Mouse (Mus musculus) CH12.LX (cell line): ENCODE results near the gene Cpsf6. TPM values are rescaled to one million over a fixed set of nuclear protein-coding genes. Genes with fewer than 3 reads are reported as not detected.
A peak's percentile ranks its signal among the peaks of the same experiment; 100 is the strongest.

Experiments
- DNase-seq: peaks from one replicate; pipeline ENCODE4 v3.0.0-alpha.2; 2013; ENCODE audit errors: extremely low read depth
- H3K27ac ChIP-seq: 2 replicates; pipeline ENCODE4 v1.5.1; 2012; ENCODE audit warnings: low read depth, mild to moderate bottlenecking, control low read depth, moderate library complexity; ENCODE audit not compliant: insufficient read depth
- H3K27me3 ChIP-seq: replicated peaks from 2 replicates; pipeline ENCODE3; 2012; ENCODE audit warnings: inconsistent platforms
- H3K36me3 ChIP-seq, 2 experiments: replicated peaks in 1 of 2; 2 replicates each; pipeline versions ENCODE3 to v1.6.1; 2012; ENCODE audit warnings: inconsistent platforms in 1 of 2, low read length in 1 of 2, mild to moderate bottlenecking in 1 of 2, mixed read lengths in 1 of 2, moderate library complexity in 1 of 2; ENCODE audit not compliant: control insufficient read depth in 1 of 2, insufficient read depth in 1 of 2
- H3K4me1 ChIP-seq, 2 experiments: 2 replicates each; pipeline ENCODE4 v1.6.1; 2012; ENCODE audit warnings: inconsistent platforms in 1 of 2, moderate library complexity in 1 of 2; ENCODE audit not compliant: insufficient read depth in 2 of 2, control insufficient read depth in 1 of 2
- H3K4me2 ChIP-seq: 2 replicates; pipeline ENCODE4 v1.6.1; 2012; ENCODE audit warnings: low read depth, mild to moderate bottlenecking, control low read depth; ENCODE audit not compliant: poor library complexity, insufficient read depth, severe bottlenecking
- H3K4me3 ChIP-seq, 3 experiments: fragments of 150-350 bp in 1 of 3; sonication (generic) in 1 of 3; replicated peaks in 1 of 3; 2 replicates each; pipeline versions ENCODE3 to v1.5.1; 2011 to 2012; ENCODE audit warnings: low read depth in 2 of 3, low read length in 2 of 3, mild to moderate bottlenecking in 2 of 3, moderate library complexity in 2 of 3, control low read depth in 1 of 3, improper control_type of control experiment in 1 of 3, inconsistent platforms in 1 of 3, mixed read lengths in 1 of 3; ENCODE audit not compliant: poor library complexity in 1 of 3
- H3K79me2 ChIP-seq: replicated peaks from 2 replicates; pipeline ENCODE4 v1.6.1; 2012; ENCODE audit warnings: mild to moderate bottlenecking, moderate library complexity; ENCODE audit not compliant: control insufficient read depth, poor library complexity, insufficient read depth, severe bottlenecking; ENCODE audit errors: extremely low read depth
- H3K9ac ChIP-seq: 2 replicates; pipeline ENCODE4 v1.6.1; 2012; ENCODE audit warnings: low read depth, mild to moderate bottlenecking, control low read depth, moderate library complexity; ENCODE audit not compliant: insufficient read depth
- H3K9me3 ChIP-seq: replicated peaks from 2 replicates; pipeline ENCODE3; 2012; ENCODE audit warnings: low read length, inconsistent platforms, mixed read lengths
- BHLHE40 ChIP-seq: IDR thresholded peaks from 2 replicates; pipeline ENCODE4 v1.6.1; 2011; ENCODE audit warnings: mild to moderate bottlenecking, low read depth, low read length, improper control_type of control experiment
- ELF1 ChIP-seq: IDR thresholded peaks from 2 replicates; pipeline ENCODE4 v1.6.1; 2014; ENCODE audit warnings: low read depth, mild to moderate bottlenecking, inconsistent platforms, low read length, improper control_type of control experiment
- EP300 ChIP-seq: IDR thresholded peaks from 2 replicates; pipeline ENCODE4 v1.6.1; 2011; ENCODE audit warnings: low read length, improper control_type of control experiment
- ETS1 ChIP-seq: conservative IDR thresholded peaks from 2 replicates; pipeline ENCODE4 v1.6.1; 2012; ENCODE audit warnings: low read depth, mild to moderate bottlenecking, inconsistent platforms, low read length, improper control_type of control experiment, moderate library complexity
- HCFC1 ChIP-seq: IDR thresholded peaks from 2 replicates; pipeline ENCODE4 v1.6.1; 2012; ENCODE audit warnings: low read depth, mild to moderate bottlenecking, inconsistent platforms, low read length, improper control_type of control experiment
- IRF4 ChIP-seq: IDR thresholded peaks from 2 replicates; pipeline ENCODE4 v1.6.1; 2014; ENCODE audit warnings: low read depth, mild to moderate bottlenecking, inconsistent platforms, low read length, improper control_type of control experiment
- JUN ChIP-seq: IDR thresholded peaks from 2 replicates; pipeline ENCODE4 v1.6.1; 2011; ENCODE audit warnings: low read depth, mild to moderate bottlenecking, low read length, improper control_type of control experiment, moderate library complexity; ENCODE audit not compliant: insufficient read depth
- JUND ChIP-seq: conservative IDR thresholded peaks from 2 replicates; pipeline ENCODE4 v1.6.1; 2011; ENCODE audit warnings: low read depth, low read length, improper control_type of control experiment
- MAX ChIP-seq: IDR thresholded peaks from 2 replicates; pipeline ENCODE4 v1.6.1; 2011; ENCODE audit warnings: low read length, improper control_type of control experiment
- MXI1 ChIP-seq: IDR thresholded peaks from 2 replicates; pipeline ENCODE4 v1.6.1; 2011; ENCODE audit warnings: mild to moderate bottlenecking, low read depth, low read length, improper control_type of control experiment
- NELFE ChIP-seq: IDR thresholded peaks from 2 replicates; pipeline ENCODE4 v1.6.1; 2011; ENCODE audit warnings: low read depth, low read length, improper control_type of control experiment
- NRF1 ChIP-seq: IDR thresholded peaks from 2 replicates; pipeline ENCODE4 v1.6.1; 2014; ENCODE audit warnings: low read depth, mild to moderate bottlenecking, inconsistent platforms, low read length, improper control_type of control experiment, moderate library complexity
- POLR2AphosphoS2 ChIP-seq: IDR thresholded peaks from 2 replicates; pipeline ENCODE4 v1.6.1; 2011; ENCODE audit warnings: low read depth, low read length, improper control_type of control experiment
- RAD21 ChIP-seq: IDR thresholded peaks from 2 replicates; pipeline ENCODE4 v1.6.1; 2011; ENCODE audit warnings: low read depth, mild to moderate bottlenecking, low read length, improper control_type of control experiment, moderate library complexity
- RCOR1 ChIP-seq: conservative IDR thresholded peaks from 2 replicates; pipeline ENCODE4 v1.6.1; 2012; ENCODE audit warnings: low read depth, mild to moderate bottlenecking, inconsistent platforms, low read length, improper control_type of control experiment
- TBP ChIP-seq: conservative IDR thresholded peaks from 2 replicates; pipeline ENCODE4 v1.6.1; 2011; ENCODE audit warnings: low read depth, low read length, improper control_type of control experiment
- TCF12 ChIP-seq: IDR thresholded peaks from 2 replicates; pipeline ENCODE4 v1.6.1; 2014; ENCODE audit warnings: low read depth, mild to moderate bottlenecking, inconsistent platforms, low read length, improper control_type of control experiment
- USF1 ChIP-seq: IDR thresholded peaks from 2 replicates; pipeline ENCODE4 v1.6.1; 2014; ENCODE audit warnings: low read depth, mild to moderate bottlenecking, inconsistent platforms, low read length, improper control_type of control experiment
- ZKSCAN1 ChIP-seq: IDR thresholded peaks from 2 replicates; pipeline ENCODE4 v1.6.1; 2012; ENCODE audit warnings: low read depth, inconsistent platforms, low read length, improper control_type of control experiment, borderline replicate concordance
- dilution Hi-C: fragments of 300-500 bp; cut with MboI; formaldehyde crosslinking; loops from 2 replicates; pipeline ENCODE4 v1.14.3; 2020; ENCODE audit warnings: low sequenced_read_pairs; ENCODE audit not compliant: extremely low pct_unique_long_range_greater_than_20kb, extremely low pct_ligation_motif_present
- in situ Hi-C: fragments of 300-500 bp; cut with MboI; formaldehyde crosslinking; loops from 3 replicates; pipeline ENCODE4 v1.14.3; 2019; ENCODE audit warnings: low sequenced_read_pairs, low pct_ligation_motif_present, low pct_unique_long_range_greater_than_20kb, mixed read lengths
- polyA plus RNA-seq: library from polyadenylated mRNA; unstranded; fragments of >175 nt; gene quantifications from 2 replicates; pipeline ENCODE4 v1.2.1, GENCODE M21; 2012; ENCODE audit warnings: low read depth; ENCODE audit not compliant: insufficient read length
- total RNA-seq, 2 experiments: library from RNA; depleted of rRNA; stranded (reverse); fragments of 300-350 nt in 1 of 2; fragments of >200 nt in 1 of 2; gene quantifications; 2 replicates each; pipeline ENCODE4 v1.2.3; 2012 to 2014

Cpsf6 gene
- total and polyA plus RNA-seq, 3 experiments = 87.6 to 114 (median 99.5) TPM

DNA sequence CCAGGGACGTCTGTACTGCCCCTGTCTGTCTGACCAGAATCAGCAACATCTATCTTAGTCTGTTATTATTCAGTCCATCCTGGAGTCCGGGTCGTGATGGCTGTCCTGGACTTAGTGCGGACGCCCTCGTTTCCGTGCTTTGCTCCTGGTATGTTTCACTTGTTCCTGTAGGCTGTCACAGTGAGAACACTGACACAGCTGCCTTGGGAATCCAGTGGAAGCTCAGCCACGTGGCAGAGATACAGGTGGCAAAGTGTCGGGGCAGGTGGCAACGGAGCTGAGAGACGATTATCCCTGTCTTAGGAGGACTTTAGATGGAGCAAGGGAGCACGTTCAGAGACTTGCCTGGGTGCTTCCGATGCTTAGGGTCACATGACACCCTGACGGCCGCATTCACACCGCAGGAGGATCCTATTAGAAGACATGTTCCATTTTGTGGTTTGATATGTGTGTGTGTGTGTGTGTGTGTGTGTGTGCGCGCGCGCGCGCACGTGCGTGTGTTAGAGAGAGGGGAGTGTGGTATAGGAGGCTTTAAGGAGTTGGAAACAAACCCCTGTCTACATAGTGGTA lies 38.9 kb upstream of the Cpsf6 start:
- 0 out of 2 replicates have a peak, but pooled peaks have one; percentile 33 for TF ChIP-seq NRF1
- no peak for TF ChIP-seq ZKSCAN1
- no peak for TF ChIP-seq RAD21
- TF ChIP-seq BHLHE40 = peak; percentile 66
- peak; percentile 28; the same call in 1 of the 2 replicates for TF ChIP-seq USF1
- H3K9ac ChIP-seq = no peak overlapping the region
- no peaks in the 10 kb centered on the region for H3K27me3 ChIP-seq
- H3K9me3 ChIP-seq = no peaks in the 10 kb centered on the region
- H3K4me1 ChIP-seq = peaks cover 6 to 8% of the 10 kb centered on the region in 2 experiments
- H3K36me3 ChIP-seq = no peaks in the 10 kb centered on the region
- DNase-seq = no peak
- peak overlapping the region in 1 of 3 experiments; percentile 11 for H3K4me3 ChIP-seq
- H3K79me2 ChIP-seq = no peaks in the 10 kb centered on the region
- in situ Hi-C loops = no loop called here
- peak overlapping the region; percentile 76; the same call in 1 of the 2 replicates for H3K4me2 ChIP-seq
- H3K27ac ChIP-seq = no peak overlapping the region
- dilution Hi-C loops = no loop called here

DNA sequence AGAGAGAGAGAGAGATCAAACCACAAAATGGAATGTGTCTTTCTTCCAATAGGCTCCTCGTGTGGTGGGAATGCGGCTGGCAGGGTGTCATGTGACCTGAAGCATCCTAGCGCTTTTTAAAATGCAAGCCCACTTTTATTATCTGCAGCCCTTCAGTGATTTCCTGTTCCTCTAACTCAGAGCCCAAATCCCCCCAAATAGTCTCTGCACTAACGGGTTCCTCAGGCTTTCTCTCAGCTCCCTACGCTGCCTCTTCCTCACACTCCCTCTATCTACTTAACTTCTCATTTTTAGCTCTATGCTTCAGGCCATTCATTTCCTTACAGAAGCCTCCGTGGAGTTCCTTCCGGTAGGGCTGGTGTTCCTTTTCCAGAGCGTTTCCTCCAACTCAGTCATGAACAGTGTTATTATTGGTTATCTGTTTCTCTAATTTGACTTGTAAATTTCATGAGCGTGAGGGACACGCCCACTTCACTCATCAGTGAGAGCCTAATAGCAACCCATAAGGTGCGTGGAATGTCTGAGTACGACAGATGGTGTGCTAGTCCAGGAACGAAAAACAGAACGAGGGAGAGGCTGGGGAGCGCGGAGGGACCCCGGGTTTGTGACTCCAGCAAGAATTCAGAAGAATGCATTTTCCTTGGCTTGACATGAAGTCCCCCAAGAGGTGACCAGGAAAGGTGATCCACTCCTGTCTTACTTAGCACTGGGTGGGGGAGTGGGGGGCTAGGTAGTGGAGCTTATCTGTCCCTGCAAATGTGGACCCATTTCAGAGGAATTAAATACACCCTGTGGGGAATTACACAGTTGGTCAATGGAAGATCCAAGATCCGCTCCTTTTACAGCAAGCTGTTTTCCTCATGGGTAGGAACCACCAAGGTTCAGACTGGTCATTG lies 38.2 kb upstream of the Cpsf6 start:
- Histone ChIP-seq H3K9ac (peak overlapping the region; percentile 20; the same call in 1 of the 2 replicates), H3K36me3 (no peaks in the 10 kb centered on the region), H3K4me3 (peak overlapping the region in 2 of 3 experiments; percentile 39 to 46), H3K27me3 (no peaks in the 10 kb centered on the region), H3K79me2 (no peaks in the 10 kb centered on the region), H3K4me2 (peak overlapping the region; percentile 76), H3K9me3 (no peaks in the 10 kb centered on the region), H3K27ac (no peak overlapping the region), H3K4me1 (peaks cover 6 to 8% of the 10 kb centered on the region in 2 experiments)
- dilution Hi-C loops = no loop called here
- in situ Hi-C loops = no loop called here
- TF ChIP-seq EP300 (0 out of 2 replicates have a peak, but pooled peaks have one; percentile 16), IRF4 (0 out of 2 replicates have a peak, but pooled peaks have one; percentile 18), POLR2AphosphoS2 (no peak), ELF1 (peak; percentile 47), MXI1 (peak; percentile 40; the same call in 1 of the 2 replicates), JUN (no peak), JUND (peak; percentile 24; the same call in 1 of the 2 replicates), RCOR1 (no peak), NELFE (peak; percentile 43; the same call in 1 of the 2 replicates), HCFC1 (peak; percentile 16; the same call in 1 of the 2 replicates), TBP (0 out of 2 replicates have a peak, but pooled peaks have one; percentile 36), BHLHE40 (peak; percentile 48; the same call in 1 of the 2 replicates), TCF12 (no peak), ETS1 (no peak), MAX (0 out of 2 replicates have a peak, but pooled peaks have one; percentile 28)
- DNase-seq = peak; percentile 41
